Mouse (Mus musculus): ENCODE results near the gene Rrp8. TPM values are rescaled to one million over a fixed set of nuclear protein-coding genes. Genes with fewer than 3 reads are reported as not detected.

Rrp8 gene
- 10 to 100 TPM; 12.3 to 13.5 TPM for total RNA-seq (2021)
- long read RNA-seq, experiment 1, transcript Rrp8-201 (7 exons, 3,053 nt) = major isoform, 15 of 17 reads
- long read RNA-seq, experiment 1, partial matches to known transcripts = 1 of 17 reads
- long read RNA-seq, experiment 1, other reads (novel, unspliced or antisense) = 1 of 17 reads
- long read RNA-seq, experiment 2, transcript Rrp8-201 (7 exons, 3,053 nt) = major isoform, 18 of 24 reads
- long read RNA-seq, experiment 2, partial matches to known transcripts = 0 of 24 reads
- long read RNA-seq, experiment 2, other reads (novel, unspliced or antisense) = 6 of 24 reads

DNA sequence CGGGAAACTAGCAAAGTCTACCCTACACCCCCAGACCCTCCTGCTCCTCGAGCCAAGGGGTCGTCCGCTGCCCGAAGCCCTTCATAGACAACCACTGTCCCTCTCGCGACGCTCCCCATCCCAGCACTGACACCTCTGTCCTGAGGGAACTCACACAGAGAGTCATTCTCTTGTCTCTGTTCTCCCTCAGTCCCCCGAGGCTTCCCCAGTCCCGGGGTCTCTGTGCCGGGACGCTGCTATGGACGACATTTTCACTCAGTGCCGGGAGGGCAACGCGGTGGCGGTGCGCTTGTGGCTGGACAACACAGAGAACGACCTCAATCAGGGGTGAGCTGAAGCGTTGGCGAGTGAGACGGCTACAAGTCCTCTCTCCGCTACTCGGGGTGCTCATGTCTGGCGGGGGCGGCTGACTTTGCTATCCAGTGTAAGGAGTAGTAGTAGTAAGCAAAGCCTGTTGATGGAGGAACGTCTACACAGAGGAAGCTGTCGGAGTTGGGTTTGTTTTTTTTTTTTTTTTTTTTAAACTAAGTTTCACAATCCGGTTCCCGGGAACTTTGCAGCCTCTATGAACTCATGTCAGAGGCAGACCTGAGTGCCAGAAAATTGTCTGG is at the start of gene Rrp8:
Gene Rrp8 (minus strand): TSS at position 475 of the 611 bp plus-strand sequence.
- TF ChIP-seq CTCF (IDR thresholded peaks at IDR 0.05) = no peak
- DNase-seq (ENCODE audit: extremely low spot score in 1 of 2, low spot score in 2 of 2) = peak in 1 of 2 experiments; percentile 38
- Histone ChIP-seq H3K27ac (peak within 1 kb of the TSS; percentile 94), H3K4me3 (peak within 1 kb of the TSS; percentile 99)
- intact Hi-C loops (cut with DNase I) = loop anchor here (1.0 to 10.0 kb wide), 3 partner anchors 74 to 332 kb away; partner anchors contain the start of genes Arfip2, Cnga4, Fam160a2 and Gm45799

DNA sequence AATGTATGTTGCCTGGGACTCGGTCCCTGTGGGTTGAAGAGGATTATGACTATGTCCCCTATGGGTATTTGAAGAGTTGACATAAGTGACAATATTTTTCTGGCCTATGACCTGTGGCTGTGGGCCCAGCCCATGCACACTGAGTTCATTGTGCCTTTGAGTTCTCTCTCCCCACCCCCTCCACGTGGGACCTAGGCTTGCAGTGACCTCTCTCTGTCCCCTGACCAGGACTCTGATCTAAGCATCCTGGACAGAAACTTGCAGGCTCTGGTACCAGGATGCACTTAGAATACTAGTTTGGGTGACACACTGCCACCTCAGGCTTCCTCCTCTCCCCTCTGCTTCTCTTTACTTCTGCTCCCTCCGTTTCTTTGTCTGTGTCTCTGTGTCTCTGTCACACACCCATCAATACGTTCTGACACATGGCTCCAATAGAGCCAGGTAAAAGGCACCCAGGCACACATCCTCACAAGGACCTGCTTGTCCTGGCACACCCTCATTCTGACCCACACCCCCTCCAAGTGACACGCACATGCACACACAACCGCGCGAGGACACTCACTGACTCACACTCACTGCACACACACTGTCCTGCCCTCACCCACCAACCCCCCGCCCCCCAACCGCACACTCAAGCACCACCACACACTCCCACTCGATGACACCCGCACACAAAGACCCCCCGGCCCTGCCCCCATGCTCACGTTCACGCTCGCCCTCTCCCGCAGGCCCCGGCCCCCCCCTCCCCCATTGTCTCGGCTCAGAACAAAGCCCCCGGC is 49.5 kb upstream of the Rrp8 start:
- DNase-seq (ENCODE audit: extremely low spot score in 1 of 2, low spot score in 2 of 2) = no peak
- H3K4me3 ChIP-seq = peak overlapping the region; percentile 57
- intact Hi-C loops (cut with DNase I) = loop anchor here (2.0 to 5.0 kb wide), 2 partner anchors 20 to 39 kb away; no protein-coding TSS in a partner anchor
- TF ChIP-seq CTCF (IDR thresholded peaks at IDR 0.05) = no peak
- H3K27ac ChIP-seq = no peak overlapping the region

DNA sequence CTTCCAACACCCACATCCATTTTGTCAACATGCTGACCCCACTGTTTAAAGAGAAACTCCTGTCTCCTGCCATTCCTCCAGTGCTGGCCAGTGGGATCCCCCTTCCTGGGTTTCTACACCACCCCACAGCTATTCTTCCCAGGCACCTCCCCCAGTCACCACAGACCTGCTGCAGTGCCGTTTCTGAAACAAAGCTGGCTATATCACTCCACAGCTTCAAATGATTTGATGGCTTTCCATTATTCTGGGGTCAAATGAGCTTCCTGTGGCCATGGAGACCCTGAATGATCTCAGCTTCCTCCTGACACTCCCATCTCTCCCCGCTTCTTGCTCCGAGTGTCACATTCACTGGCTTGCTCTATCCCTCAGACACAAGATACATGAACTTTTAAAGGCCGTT is 47.4 kb upstream of the Rrp8 start:
- Histone ChIP-seq H3K4me3 (no peak overlapping the region), H3K27ac (no peak overlapping the region)
- TF ChIP-seq CTCF (IDR thresholded peaks at IDR 0.05) = no peak
- intact Hi-C loops (cut with DNase I) = no loop called here
- no peak for DNase-seq (ENCODE audit: extremely low spot score in 1 of 2, low spot score in 2 of 2)

DNA sequence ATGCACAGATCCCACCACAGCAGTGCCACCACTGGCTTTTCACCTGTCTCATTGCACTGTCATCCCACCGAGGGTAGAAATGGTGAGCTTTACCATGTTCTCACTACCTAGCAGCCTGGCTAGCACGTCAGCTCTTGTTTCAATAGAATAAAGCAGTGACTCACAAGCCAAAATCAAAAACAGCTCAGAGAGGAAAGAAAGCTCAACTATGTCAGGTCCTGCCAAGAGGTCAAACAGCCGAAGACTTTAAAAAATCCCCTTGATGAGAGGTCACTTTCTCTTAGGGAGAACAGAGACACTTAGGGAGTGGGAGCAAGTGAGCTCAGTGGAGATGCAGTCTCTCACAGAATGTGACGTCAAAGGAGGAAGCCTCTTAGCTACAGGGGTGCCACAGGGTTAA is 46.7 kb upstream of the Rrp8 start:
- no peak for TF ChIP-seq CTCF (IDR thresholded peaks at IDR 0.05)
- no peak overlapping the region for H3K27ac ChIP-seq
- no peak overlapping the region for H3K4me3 ChIP-seq
- DNase-seq (ENCODE audit: extremely low spot score in 1 of 2, low spot score in 2 of 2) = no peak
- intact Hi-C loops (cut with DNase I) = no loop called here

DNA sequence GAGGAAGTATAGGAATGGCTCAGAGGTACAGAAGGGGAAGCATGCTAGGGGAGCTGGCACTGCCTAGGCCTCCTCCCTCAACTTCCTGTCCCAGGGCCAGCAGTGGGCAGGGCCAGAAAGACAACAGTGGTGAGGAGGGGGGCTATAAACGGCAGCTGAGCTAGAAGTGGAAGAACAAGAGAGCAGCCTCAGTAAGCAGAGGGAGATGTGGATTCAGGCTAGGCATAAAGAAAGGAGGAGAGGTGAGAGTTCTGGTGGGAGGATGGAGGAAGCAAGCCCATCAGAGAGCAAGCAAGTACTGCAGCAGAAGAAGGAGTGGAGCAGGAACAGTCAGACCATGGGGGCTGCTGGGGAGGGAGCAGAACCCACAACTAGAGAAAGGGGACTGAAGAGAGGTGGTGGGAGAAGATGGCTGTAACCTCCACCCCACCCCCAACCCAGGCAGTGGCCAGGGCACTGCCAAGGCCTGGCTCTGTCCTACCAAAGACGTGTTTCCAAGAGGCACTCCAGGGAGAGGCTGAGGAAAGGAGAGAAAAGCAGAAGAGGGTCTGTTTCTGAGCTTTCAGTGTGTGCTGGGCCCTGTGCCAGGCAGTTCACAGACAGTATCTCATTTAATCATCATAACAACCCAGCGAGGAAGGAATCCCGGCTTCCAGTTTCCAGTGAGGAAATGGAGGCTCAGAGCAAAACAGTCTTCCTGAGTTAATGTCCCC is 41.5 kb upstream of the Rrp8 start:
- DNase-seq (ENCODE audit: extremely low spot score in 1 of 2, low spot score in 2 of 2) = no peak
- TF ChIP-seq CTCF (IDR thresholded peaks at IDR 0.05) = no peak
- H3K27ac ChIP-seq = peak overlapping the region; percentile 71
- no peak overlapping the region for H3K4me3 ChIP-seq
- intact Hi-C loops (cut with DNase I) = loop anchor here (2.0 kb wide), 1 partner anchor 20 kb away; no protein-coding TSS in a partner anchor

DNA sequence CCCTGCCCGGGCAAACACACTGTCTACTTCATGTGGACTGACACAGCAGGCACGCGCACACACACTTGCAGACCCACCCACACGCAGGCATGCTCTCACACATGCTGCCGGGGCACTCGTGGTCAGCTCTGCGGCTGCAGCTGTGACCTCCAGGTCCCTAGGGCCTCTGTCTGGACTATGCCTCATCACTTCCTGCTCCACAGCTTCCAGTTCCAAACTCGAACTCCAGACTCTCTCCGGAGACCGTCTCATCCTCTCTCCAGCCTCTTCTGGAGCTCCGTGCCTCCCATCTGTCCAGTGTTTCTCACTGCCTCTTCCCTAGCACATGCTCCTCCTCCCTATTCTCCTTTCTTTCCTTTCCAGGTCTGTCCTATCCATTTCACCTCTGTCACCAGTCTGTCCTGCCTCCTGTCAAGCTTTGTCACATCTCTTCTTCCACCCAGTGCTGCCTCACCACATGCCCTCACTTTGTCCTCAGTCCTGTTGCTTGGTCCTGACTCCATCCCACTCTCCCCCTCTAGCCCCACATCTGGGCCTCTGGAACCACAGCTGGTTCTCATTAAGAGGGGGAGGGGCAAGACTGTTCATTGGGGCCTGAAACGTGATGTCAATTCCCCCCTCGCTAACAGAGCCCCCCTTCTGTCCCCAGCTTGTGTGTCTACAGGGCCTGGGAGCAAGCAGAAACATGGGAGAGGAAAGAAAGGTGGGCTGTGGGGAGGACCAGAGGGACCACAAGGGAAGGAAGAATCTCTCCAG is 40.8 kb upstream of the Rrp8 start:
- intact Hi-C loops (cut with DNase I) = loop anchor here (2.0 kb wide), 1 partner anchor 19 kb away; no protein-coding TSS in a partner anchor
- no peak for DNase-seq (ENCODE audit: extremely low spot score in 1 of 2, low spot score in 2 of 2)
- no peak for TF ChIP-seq CTCF (IDR thresholded peaks at IDR 0.05)
- no peak overlapping the region for H3K4me3 ChIP-seq
- peak overlapping the region; percentile 63; the same call in 1 of the 2 replicates for H3K27ac ChIP-seq

DNA sequence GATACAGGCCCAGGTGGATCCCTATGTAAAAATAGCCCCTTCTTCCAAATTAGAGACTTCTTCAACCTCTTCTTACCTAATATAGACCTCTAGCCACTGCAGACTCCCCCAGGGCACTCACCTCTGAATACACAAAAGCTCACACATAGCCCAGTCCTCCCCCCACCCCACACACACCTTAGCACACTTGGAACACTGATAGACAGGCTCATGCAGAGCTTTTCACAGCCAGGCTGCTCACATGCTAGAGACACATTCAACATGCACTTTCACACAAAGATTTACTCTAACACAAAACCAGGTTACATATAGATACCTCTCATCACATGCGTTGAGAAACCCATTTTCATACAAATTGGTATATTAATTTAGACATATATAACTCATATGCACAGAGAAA is 40.1 kb upstream of the Rrp8 start:
- Histone ChIP-seq H3K27ac (no peak overlapping the region), H3K4me3 (no peak overlapping the region)
- DNase-seq (ENCODE audit: extremely low spot score in 1 of 2, low spot score in 2 of 2) = no peak
- no peak for TF ChIP-seq CTCF (IDR thresholded peaks at IDR 0.05)
- intact Hi-C loops (cut with DNase I) = no loop called here

DNA sequence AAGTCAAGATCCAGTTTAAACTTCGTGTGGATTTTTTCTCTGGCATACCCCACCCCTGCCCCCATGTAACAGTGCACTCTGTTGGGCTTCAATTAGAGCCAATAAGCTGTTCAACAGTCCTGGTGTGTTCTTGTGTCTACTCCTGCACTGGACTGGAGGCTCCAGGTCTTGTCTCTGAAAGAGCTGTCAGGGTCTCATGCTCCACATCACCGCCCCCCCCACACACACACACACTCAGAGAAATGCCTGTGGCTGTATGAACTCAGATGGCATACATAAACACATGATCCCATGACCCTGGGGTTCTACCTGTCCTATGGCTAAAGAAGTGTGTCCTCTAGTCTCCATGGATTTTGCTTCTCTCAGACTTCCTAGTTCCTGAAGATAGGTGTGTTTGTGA is 38.8 kb upstream of the Rrp8 start:
- no peak for DNase-seq (ENCODE audit: extremely low spot score in 1 of 2, low spot score in 2 of 2)
- H3K4me3 ChIP-seq = no peak overlapping the region
- no peak for TF ChIP-seq CTCF (IDR thresholded peaks at IDR 0.05)
- intact Hi-C loops (cut with DNase I) = no loop called here
- no peak overlapping the region for H3K27ac ChIP-seq

DNA sequence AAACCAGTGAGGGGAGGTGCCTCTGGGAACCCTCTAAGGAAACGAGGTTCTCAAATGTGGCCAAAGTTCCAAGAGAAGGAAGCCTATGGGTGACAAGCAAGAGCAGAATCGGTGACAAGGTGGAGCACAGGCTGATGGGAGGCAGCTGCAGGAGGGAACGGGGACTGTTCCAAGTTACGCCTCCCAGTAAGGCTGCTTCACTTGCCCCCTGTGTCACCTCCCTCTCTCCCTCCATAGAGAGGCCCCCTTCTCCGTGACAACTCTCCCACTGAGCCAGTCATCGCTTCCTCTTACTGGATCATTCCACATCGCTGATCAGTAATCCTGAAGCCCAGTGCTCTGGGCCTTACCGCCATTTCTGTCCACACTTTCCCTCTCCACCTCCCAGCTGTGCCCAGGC is 37.5 kb upstream of the Rrp8 start:
- intact Hi-C loops (cut with DNase I) = no loop called here
- DNase-seq (ENCODE audit: extremely low spot score in 1 of 2, low spot score in 2 of 2) = no peak

DNA sequence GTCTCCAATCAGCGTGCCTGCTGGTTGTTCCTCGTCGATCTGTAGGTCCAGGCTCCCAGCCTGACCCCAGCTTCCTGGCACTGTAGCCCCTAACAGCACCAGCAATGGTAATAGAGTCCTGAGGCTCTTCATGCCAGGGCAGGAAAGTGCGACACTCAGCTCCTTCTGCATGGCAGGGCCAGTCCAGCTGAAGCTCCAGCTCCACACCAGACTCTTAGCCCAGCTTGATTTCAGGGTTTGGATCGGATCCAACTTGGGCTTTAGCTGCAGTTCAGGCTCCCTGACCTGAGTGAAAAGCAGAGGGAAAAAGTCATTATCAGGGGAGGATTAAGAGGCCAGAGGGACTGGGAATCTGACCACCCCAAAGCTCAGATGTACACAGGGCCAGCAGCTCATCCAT is 35.9 kb upstream of the Rrp8 start:
- DNase-seq (ENCODE audit: extremely low spot score in 1 of 2, low spot score in 2 of 2) = no peak
- intact Hi-C loops (cut with DNase I) = no loop called here
- H3K4me3 ChIP-seq = no peak overlapping the region
- TF ChIP-seq CTCF (IDR thresholded peaks at IDR 0.05) = no peak
- H3K27ac ChIP-seq = no peak overlapping the region

More for the DNA sequence above, 37.5 kb upstream of the Rrp8 start:
- no peak overlapping the region for H3K4me3 ChIP-seq
- TF ChIP-seq CTCF (IDR thresholded peaks at IDR 0.05) = no peak
- H3K27ac ChIP-seq = no peak overlapping the region

DNA sequence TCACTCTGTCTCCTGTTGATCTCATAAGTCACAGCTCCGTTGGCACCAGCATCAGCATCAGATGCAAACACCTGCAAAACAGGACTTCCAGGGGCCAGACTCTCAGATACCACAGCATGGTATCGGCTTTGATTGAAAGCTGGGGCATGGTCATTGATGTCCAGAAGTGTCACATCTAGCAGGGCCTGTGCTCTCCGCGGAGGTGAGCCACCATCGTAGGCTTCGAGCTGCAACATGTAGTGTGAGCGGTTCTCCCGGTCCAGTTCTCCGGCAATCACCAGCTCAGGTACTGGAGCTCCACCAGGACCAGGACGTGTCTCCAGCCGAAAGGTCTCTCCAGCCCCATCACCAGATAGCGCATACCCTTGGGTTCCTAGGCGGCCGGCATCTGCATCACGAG is 35.1 kb upstream of the Rrp8 start:
- DNase-seq (ENCODE audit: extremely low spot score in 1 of 2, low spot score in 2 of 2) = no peak
- intact Hi-C loops (cut with DNase I) = no loop called here
- Histone ChIP-seq H3K4me3 (no peak overlapping the region), H3K27ac (no peak overlapping the region)
- no peak for TF ChIP-seq CTCF (IDR thresholded peaks at IDR 0.05)

Data from left cerebral cortex, adult 2 months (tissue).